Mouse (Mus musculus) CH12.LX (cell line): ENCODE measurements around the gene Gpank1. TPM values are rescaled to one million over a fixed set of nuclear protein-coding genes. Genes with fewer than 3 reads are reported as not detected.

Source experiments
- DNase-seq: peaks from one replicate; pipeline ENCODE4 v3.0.0-alpha.2; 2013; ENCODE audit errors: extremely low read depth
- H3K27ac ChIP-seq: 2 replicates; pipeline ENCODE4 v1.5.1; 2012; ENCODE audit warnings: low read depth, mild to moderate bottlenecking, control low read depth, moderate library complexity; ENCODE audit not compliant: insufficient read depth
- H3K27me3 ChIP-seq: replicated peaks from 2 replicates; pipeline ENCODE3; 2012; ENCODE audit warnings: inconsistent platforms
- H3K36me3 ChIP-seq, 2 experiments: replicated peaks in 1 of 2; 2 replicates each; pipeline versions ENCODE3 to v1.6.1; 2012; ENCODE audit warnings: inconsistent platforms in 1 of 2, low read length in 1 of 2, mild to moderate bottlenecking in 1 of 2, mixed read lengths in 1 of 2, moderate library complexity in 1 of 2; ENCODE audit not compliant: control insufficient read depth in 1 of 2, insufficient read depth in 1 of 2
- H3K4me1 ChIP-seq, 2 experiments: 2 replicates each; pipeline ENCODE4 v1.6.1; 2012; ENCODE audit warnings: inconsistent platforms in 1 of 2, moderate library complexity in 1 of 2; ENCODE audit not compliant: insufficient read depth in 2 of 2, control insufficient read depth in 1 of 2
- H3K4me2 ChIP-seq: 2 replicates; pipeline ENCODE4 v1.6.1; 2012; ENCODE audit warnings: low read depth, mild to moderate bottlenecking, control low read depth; ENCODE audit not compliant: poor library complexity, insufficient read depth, severe bottlenecking
- H3K4me3 ChIP-seq, 3 experiments: fragments of 150-350 bp in 1 of 3; sonication (generic) in 1 of 3; replicated peaks in 1 of 3; 2 replicates each; pipeline versions ENCODE3 to v1.5.1; 2011 to 2012; ENCODE audit warnings: low read depth in 2 of 3, low read length in 2 of 3, mild to moderate bottlenecking in 2 of 3, moderate library complexity in 2 of 3, control low read depth in 1 of 3, improper control_type of control experiment in 1 of 3, inconsistent platforms in 1 of 3, mixed read lengths in 1 of 3; ENCODE audit not compliant: poor library complexity in 1 of 3
- H3K79me2 ChIP-seq: replicated peaks from 2 replicates; pipeline ENCODE4 v1.6.1; 2012; ENCODE audit warnings: mild to moderate bottlenecking, moderate library complexity; ENCODE audit not compliant: control insufficient read depth, poor library complexity, insufficient read depth, severe bottlenecking; ENCODE audit errors: extremely low read depth
- H3K9ac ChIP-seq: 2 replicates; pipeline ENCODE4 v1.6.1; 2012; ENCODE audit warnings: low read depth, mild to moderate bottlenecking, control low read depth, moderate library complexity; ENCODE audit not compliant: insufficient read depth
- H3K9me3 ChIP-seq: replicated peaks from 2 replicates; pipeline ENCODE3; 2012; ENCODE audit warnings: low read length, inconsistent platforms, mixed read lengths
- BHLHE40 ChIP-seq: IDR thresholded peaks from 2 replicates; pipeline ENCODE4 v1.6.1; 2011; ENCODE audit warnings: mild to moderate bottlenecking, low read depth, low read length, improper control_type of control experiment
- CHD1 ChIP-seq: IDR thresholded peaks from 2 replicates; pipeline ENCODE4 v1.6.1; 2012; ENCODE audit warnings: low read depth, low read length, improper control_type of control experiment, inconsistent platforms
- ELF1 ChIP-seq: IDR thresholded peaks from 2 replicates; pipeline ENCODE4 v1.6.1; 2014; ENCODE audit warnings: low read depth, mild to moderate bottlenecking, inconsistent platforms, low read length, improper control_type of control experiment
- EP300 ChIP-seq: IDR thresholded peaks from 2 replicates; pipeline ENCODE4 v1.6.1; 2011; ENCODE audit warnings: low read length, improper control_type of control experiment
- HCFC1 ChIP-seq: IDR thresholded peaks from 2 replicates; pipeline ENCODE4 v1.6.1; 2012; ENCODE audit warnings: low read depth, mild to moderate bottlenecking, inconsistent platforms, low read length, improper control_type of control experiment
- JUN ChIP-seq: IDR thresholded peaks from 2 replicates; pipeline ENCODE4 v1.6.1; 2011; ENCODE audit warnings: low read depth, mild to moderate bottlenecking, low read length, improper control_type of control experiment, moderate library complexity; ENCODE audit not compliant: insufficient read depth
- MAX ChIP-seq: IDR thresholded peaks from 2 replicates; pipeline ENCODE4 v1.6.1; 2011; ENCODE audit warnings: low read length, improper control_type of control experiment
- MXI1 ChIP-seq: IDR thresholded peaks from 2 replicates; pipeline ENCODE4 v1.6.1; 2011; ENCODE audit warnings: mild to moderate bottlenecking, low read depth, low read length, improper control_type of control experiment
- NELFE ChIP-seq: IDR thresholded peaks from 2 replicates; pipeline ENCODE4 v1.6.1; 2011; ENCODE audit warnings: low read depth, low read length, improper control_type of control experiment
- POLR2A ChIP-seq: IDR thresholded peaks from 2 replicates; pipeline ENCODE4 v1.6.1; 2011; ENCODE audit warnings: low read depth, mild to moderate bottlenecking, improper control_type of control experiment, low read length
- RCOR1 ChIP-seq: conservative IDR thresholded peaks from 2 replicates; pipeline ENCODE4 v1.6.1; 2012; ENCODE audit warnings: low read depth, mild to moderate bottlenecking, inconsistent platforms, low read length, improper control_type of control experiment
- SIN3A ChIP-seq: IDR thresholded peaks from 2 replicates; pipeline ENCODE4 v1.6.1; 2012; ENCODE audit warnings: low read length, improper control_type of control experiment, inconsistent platforms
- UBTF ChIP-seq: IDR thresholded peaks from 2 replicates; pipeline ENCODE4 v1.6.1; 2012; ENCODE audit warnings: low read depth, mild to moderate bottlenecking, inconsistent platforms, low read length, improper control_type of control experiment, moderate library complexity
- ZC3H11A ChIP-seq: IDR thresholded peaks from 2 replicates; pipeline ENCODE4 v1.6.1; 2012; ENCODE audit warnings: low read depth, mild to moderate bottlenecking, inconsistent platforms, low read length, improper control_type of control experiment
- ZKSCAN1 ChIP-seq: IDR thresholded peaks from 2 replicates; pipeline ENCODE4 v1.6.1; 2012; ENCODE audit warnings: low read depth, inconsistent platforms, low read length, improper control_type of control experiment, borderline replicate concordance
- ZMIZ1 ChIP-seq: IDR thresholded peaks from 2 replicates; pipeline ENCODE4 v1.6.1; 2012; ENCODE audit warnings: low read depth, mild to moderate bottlenecking, inconsistent platforms, low read length, improper control_type of control experiment
- dilution Hi-C: fragments of 300-500 bp; cut with MboI; formaldehyde crosslinking; loops from 2 replicates; pipeline ENCODE4 v1.14.3; 2020; ENCODE audit warnings: low sequenced_read_pairs; ENCODE audit not compliant: extremely low pct_unique_long_range_greater_than_20kb, extremely low pct_ligation_motif_present
- in situ Hi-C: fragments of 300-500 bp; cut with MboI; formaldehyde crosslinking; loops from 3 replicates; pipeline ENCODE4 v1.14.3; 2019; ENCODE audit warnings: low sequenced_read_pairs, low pct_ligation_motif_present, low pct_unique_long_range_greater_than_20kb, mixed read lengths
- polyA plus RNA-seq: library from polyadenylated mRNA; unstranded; fragments of >175 nt; gene quantifications from 2 replicates; pipeline ENCODE4 v1.2.1, GENCODE M21; 2012; ENCODE audit warnings: low read depth; ENCODE audit not compliant: insufficient read length
- total RNA-seq, 2 experiments: library from RNA; depleted of rRNA; stranded (reverse); fragments of 300-350 nt in 1 of 2; fragments of >200 nt in 1 of 2; gene quantifications; 2 replicates each; pipeline ENCODE4 v1.2.3; 2012 to 2014

Gene Gpank1
- total and polyA plus RNA-seq, 3 experiments: 32.6 to 43.0 (median 33.6) TPM

- H3K9ac ChIP-seq: peak overlapping the region; percentile 95
- H3K4me2 ChIP-seq: peak overlapping the region; percentile 76
- dilution Hi-C loops: no loop called here
- no peak for DNase-seq
- no peaks in the 10 kb centered on the region for H3K27me3 ChIP-seq
- in situ Hi-C loops: no loop called here
- no peak overlapping the region for H3K27ac ChIP-seq
- peak overlapping the region; percentile 88 to 97 (median 92) for H3K4me3 ChIP-seq
- peaks cover 43 to 56% of the 10 kb centered on the region in 2 experiments for H3K36me3 ChIP-seq
- no peaks in the 10 kb centered on the region for H3K9me3 ChIP-seq
- no peak for TF ChIP-seq HCFC1
- no peak for TF ChIP-seq ZKSCAN1
- no peak for TF ChIP-seq NELFE
- no peak for TF ChIP-seq MXI1
- no peak for TF ChIP-seq CHD1
- TF ChIP-seq EP300: no peak
- TF ChIP-seq ZMIZ1: no peak
- no peak for TF ChIP-seq MAX
- no peak for TF ChIP-seq JUN
- TF ChIP-seq POLR2A: no peak
- TF ChIP-seq UBTF: no peak
- TF ChIP-seq ZC3H11A: no peak
- TF ChIP-seq BHLHE40: no peak
- H3K79me2 ChIP-seq: peaks cover 68% of the 10 kb centered on the region
- peaks cover 6 to 35% of the 10 kb centered on the region in 2 experiments for H3K4me1 ChIP-seq
Measured at GRCm38 (mm10) chr17:35162730-35163129, 41.5 kb downstream of the Gpank1 start.

- Histone ChIP-seq H3K36me3 (peaks cover 35 to 51% of the 10 kb centered on the region in 2 experiments), H3K9ac (peak overlapping the region; percentile 95), H3K27ac (no peak overlapping the region), H3K4me2 (peak overlapping the region; percentile 76), H3K9me3 (no peaks in the 10 kb centered on the region), H3K79me2 (peaks cover 65% of the 10 kb centered on the region), H3K4me1 (peaks cover 6 to 35% of the 10 kb centered on the region in 2 experiments), H3K4me3 (peak overlapping the region; percentile 88 to 97 (median 92)), H3K27me3 (no peaks in the 10 kb centered on the region)
- no peak for DNase-seq
- dilution Hi-C loops: no loop called here
- in situ Hi-C loops: no loop called here
- TF ChIP-seq CHD1: 0 out of 2 replicates have a peak, but pooled peaks have one; percentile 42
- TF ChIP-seq SIN3A: peak; percentile 42; the same call in 1 of the 2 replicates
- no peak for TF ChIP-seq RCOR1
- TF ChIP-seq ELF1: no peak
Measured at GRCm38 (mm10) chr17:35163326-35164081, 42.2 kb downstream of the Gpank1 start.
